Mouse (Mus musculus): ENCODE measurements around the gene Glrx.

DNA sequence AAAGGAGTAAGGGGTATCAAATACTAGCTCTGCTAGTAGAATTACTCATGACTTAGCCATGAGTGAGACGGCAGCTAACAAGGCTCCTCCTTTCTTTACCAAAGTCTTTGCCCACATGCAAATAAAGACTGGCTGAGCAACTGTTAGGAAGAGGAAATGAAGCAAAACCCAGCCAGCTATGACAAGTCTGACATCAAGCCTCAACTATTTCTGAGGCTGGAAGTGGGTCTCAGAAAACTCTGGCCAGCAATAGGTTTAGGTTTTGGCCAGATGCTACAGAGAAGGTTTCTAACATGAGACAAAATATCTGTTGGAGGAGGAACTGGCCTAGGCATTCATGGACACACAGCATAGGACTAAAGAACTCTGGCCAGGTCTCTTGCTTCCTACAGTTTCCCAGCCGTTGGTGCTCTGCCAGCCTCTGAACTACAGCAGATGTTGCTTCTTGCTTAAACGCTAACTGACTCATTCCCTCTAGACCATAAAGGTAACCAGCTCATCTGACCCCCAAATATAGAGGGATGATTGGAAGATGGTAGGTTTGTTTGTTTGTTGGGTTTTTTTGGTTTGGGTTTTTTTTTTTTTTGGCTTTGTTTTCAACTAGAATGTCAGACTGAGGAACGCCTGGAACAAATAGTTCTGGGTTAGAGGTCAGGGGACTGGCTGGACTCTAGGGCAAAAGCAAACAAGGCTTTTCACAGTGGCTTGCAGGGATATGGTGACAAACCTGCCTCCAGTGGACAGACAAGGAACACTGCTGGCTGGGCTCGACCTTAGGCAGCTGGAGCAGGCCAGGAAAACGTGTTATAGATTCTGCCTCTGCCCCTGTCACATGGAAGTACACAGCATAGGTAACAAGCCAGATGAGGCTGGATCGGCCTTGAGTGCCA, 41.0 kb upstream of the Glrx start:
- TF ChIP-seq POLR2A (IDR thresholded peaks at IDR 0.05; ENCODE audit: extremely low read depth, insufficient read depth, low read length), result no peak
- peak; percentile 80 for TF ChIP-seq CTCF (IDR thresholded peaks at IDR 0.05; ENCODE audit: low read depth, low read length)

Measured in liver, adult 2 months (tissue).